Mouse (Mus musculus): ENCODE measurements around the gene Mmp8.
A peak's percentile ranks its signal among the peaks of the same experiment; 100 is the strongest.

Gene Mmp8

DNA sequence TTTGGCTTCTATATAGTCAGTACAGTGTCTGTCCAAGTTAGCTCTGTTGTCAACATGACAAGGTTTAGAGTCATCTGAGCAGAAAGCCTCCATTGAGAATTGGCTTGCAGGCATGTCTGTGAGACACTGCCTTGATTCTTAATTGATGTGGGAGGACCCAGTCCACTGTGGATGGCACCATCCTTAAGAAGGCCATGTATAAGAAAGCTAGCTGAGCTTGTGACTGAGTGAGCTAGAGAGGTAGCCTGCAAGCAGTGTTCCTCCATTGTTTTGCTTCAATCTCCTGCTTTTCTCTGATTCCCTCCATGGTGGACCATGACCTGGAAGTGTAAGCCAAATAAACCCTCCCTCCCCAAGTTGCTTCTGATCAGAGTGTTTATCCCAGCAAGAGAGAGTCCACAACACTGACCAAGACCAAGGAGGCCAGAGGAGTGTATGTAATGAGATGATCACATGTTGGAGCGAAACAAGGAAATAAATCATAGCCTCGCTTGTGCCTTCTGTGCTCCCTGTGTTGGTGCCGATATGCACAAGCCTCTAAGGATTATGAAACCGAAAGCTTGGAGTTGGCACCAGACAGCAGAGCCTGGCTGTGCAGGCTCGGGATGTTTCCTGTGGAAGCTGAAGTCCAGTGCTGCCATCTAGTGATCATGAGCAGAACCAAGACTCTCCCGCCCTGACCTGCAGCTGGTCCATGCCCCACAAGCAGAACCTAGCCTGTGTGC is 36.7 kb downstream of the Mmp8 start:
- DNase-seq = peak; percentile 86

DNA sequence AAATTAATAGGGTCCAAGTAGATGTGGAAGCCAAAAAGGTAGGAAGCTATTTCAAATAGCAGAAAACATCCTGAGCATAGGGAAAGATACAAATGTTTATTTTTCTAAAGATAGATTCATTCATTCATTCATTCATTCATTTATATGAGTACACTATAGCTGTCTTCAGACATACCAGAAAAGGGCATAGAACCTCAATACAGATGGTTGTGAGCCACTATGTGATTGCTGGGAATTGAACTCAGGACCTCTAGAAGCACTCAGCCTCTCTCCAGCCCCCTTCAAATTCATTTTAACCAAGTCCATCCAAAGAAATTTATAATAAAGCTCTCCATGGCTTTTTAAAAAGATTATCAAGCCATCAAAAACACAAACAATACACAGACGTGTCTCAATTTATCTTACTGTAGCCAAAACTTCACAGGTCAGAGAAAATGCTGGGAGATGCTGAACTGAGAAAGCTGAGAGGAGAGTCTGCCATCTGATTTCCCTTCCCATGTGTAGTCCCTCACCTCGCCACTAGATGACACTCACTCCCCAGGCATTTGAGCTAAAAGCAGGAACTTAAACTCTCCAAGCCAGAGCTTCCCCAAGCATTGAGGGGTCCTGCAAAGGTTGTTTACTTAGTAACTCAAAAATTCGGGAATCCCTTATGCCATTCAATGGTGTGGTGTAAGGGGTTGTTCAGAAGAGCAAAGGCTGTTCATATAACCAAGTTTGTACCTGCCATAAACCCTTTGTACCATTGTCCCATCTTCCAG is 44.9 kb downstream of the Mmp8 start:
- DNase-seq = peak; percentile 73

DNA sequence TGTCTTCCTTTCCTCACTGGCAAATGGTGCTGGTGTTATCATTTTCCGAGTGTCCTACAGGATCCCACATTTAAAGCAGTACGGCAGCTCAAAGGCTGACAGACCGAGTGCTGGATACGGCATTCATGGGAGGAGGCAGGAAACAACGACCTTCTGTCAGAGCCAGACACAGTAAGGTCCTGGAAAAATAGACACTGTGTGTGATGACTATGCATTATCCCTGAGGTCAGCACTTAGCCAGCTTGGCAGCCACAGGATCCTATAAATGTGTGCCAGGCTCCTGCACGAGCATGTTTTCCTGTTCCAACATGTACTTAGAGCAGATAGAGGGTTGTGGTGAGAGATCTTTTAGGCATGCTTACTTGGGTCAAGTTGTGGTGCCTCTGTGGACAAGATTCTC is 45.7 kb downstream of the Mmp8 start:
- DNase-seq = no peak

DNA sequence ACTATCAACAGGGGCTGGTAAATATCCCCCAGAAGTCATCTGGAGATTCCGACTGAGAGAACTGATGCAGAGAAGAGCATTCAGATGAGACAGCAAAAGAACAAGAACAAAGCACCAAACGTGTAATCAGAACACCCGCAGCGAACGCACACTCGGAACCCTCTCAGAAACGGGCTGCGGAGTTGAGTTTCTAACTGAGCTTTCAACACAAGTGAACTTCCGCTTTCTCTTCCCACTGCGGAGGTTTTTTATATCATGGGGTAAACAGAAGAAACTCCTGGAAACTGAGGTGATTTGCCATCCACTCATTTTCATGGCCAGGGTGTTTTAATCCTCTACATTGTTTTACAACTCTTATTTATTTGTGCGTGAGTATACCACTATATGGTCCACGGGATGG is 47.4 kb downstream of the Mmp8 start:
- no peak for DNase-seq

All from lung, postnatal 14 days (tissue).